Mouse (Mus musculus): ENCODE data around the gene A730049H05Rik. TPM values are rescaled to one million over a fixed set of nuclear protein-coding genes. Genes with fewer than 3 reads are reported as not detected.

Gene A730049H05Rik
- 0.68 and 1.1 TPM in 2 replicates for polyA plus RNA-seq (2014; fragmentation: Nextera tagmentation; extraction: Ambion mirVana)

DNA sequence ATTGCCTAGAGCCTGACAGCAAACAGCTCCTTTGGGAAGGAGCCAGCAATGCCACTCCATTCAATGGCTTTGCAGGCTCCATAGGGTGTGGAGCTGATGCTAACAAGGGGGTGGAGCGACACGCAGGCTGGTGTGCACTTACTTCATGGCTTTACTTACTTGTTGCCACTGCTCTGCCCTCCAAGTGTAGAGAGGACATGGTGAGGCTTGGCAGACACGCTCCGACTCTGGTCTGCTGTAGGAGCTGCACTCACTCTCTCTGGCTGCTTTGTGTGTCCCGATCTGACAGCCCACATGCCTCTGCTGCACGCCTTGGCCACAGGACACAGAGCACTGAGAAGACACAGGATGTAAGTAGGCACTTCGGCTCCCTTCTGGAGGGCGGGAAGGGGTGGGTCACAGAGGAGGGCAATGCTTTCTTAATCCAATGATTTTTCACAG, at the start of gene A730049H05Rik:
Gene A730049H05Rik (plus strand): TSS at position 168 of the 441 bp plus-strand sequence.
- peaks cover 33% of the 10 kb centered on the region; the same call in 1 of the 2 replicates for H3K36me3 ChIP-seq (ENCODE audit: insufficient read depth)
- no peak within 1 kb of the TSS for H3K9ac ChIP-seq
- H3K27ac ChIP-seq (ENCODE audit: low read depth), result no peak within 1 kb of the TSS
- DNase-seq (peak; percentile 65), ATAC-seq (ENCODE audit: insufficient read depth) (peak; percentile 66)
- H3K4me2 ChIP-seq, result peak within 1 kb of the TSS; percentile 13; the same call in 1 of the 2 replicates
- WGBS, result 22% methylated on average over 8 of the region's 8 CpGs
- H3K4me3 ChIP-seq (ENCODE audit: low read depth, low read length), result no peak within 1 kb of the TSS
- no peaks in the 10 kb centered on the region for H3K9me3 ChIP-seq (ENCODE audit: low read depth, low read length)
- no peaks in the 10 kb centered on the region for H3K27me3 ChIP-seq (ENCODE audit: insufficient read depth, low read length)
- no peaks in the 10 kb centered on the region; the same call in 1 of the 2 replicates for H3K4me1 ChIP-seq (ENCODE audit: insufficient read depth)
- TF ChIP-seq CTCF (IDR thresholded peaks at IDR 0.05; ENCODE audit: low read depth), result no peak

DNA sequence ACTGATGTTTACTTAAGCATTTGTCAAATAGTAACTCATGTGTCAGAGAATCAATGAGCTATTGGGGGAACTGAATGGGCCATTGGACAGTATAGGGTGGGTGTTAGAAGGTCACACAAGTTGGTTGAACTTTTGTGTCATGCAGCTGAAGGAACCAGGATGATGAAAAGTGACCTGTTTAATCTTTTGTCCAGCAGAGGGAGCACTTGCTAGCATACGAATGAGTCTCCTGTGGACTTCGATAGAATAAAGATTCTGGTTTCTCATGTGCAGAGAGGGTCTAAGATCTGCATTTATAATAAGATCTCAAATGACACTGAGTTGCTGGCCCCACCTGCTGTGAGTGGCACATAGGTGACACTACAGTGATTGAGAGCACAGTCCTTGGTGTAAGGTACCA, 39.9 kb upstream of the A730049H05Rik start:
- DNase-seq (peak; percentile 86), ATAC-seq (ENCODE audit: insufficient read depth) (peak; percentile 35; the same call in 1 of the 2 replicates)
- no peak overlapping the region for H3K9ac ChIP-seq
- no peak overlapping the region for H3K4me2 ChIP-seq
- no peaks in the 10 kb centered on the region for H3K9me3 ChIP-seq (ENCODE audit: low read depth, low read length)
- 19% methylated on average over 2 of the region's 2 CpGs for WGBS
- peaks cover 19% of the 10 kb centered on the region for H3K36me3 ChIP-seq (ENCODE audit: insufficient read depth)
- no peak overlapping the region for H3K27ac ChIP-seq (ENCODE audit: low read depth)
- TF ChIP-seq CTCF (IDR thresholded peaks at IDR 0.05; ENCODE audit: low read depth), result peak; percentile 74
- no peaks in the 10 kb centered on the region for H3K4me1 ChIP-seq (ENCODE audit: insufficient read depth)
- no peaks in the 10 kb centered on the region for H3K27me3 ChIP-seq (ENCODE audit: insufficient read depth, low read length)
- H3K4me3 ChIP-seq (ENCODE audit: low read depth, low read length), result no peak overlapping the region

DNA sequence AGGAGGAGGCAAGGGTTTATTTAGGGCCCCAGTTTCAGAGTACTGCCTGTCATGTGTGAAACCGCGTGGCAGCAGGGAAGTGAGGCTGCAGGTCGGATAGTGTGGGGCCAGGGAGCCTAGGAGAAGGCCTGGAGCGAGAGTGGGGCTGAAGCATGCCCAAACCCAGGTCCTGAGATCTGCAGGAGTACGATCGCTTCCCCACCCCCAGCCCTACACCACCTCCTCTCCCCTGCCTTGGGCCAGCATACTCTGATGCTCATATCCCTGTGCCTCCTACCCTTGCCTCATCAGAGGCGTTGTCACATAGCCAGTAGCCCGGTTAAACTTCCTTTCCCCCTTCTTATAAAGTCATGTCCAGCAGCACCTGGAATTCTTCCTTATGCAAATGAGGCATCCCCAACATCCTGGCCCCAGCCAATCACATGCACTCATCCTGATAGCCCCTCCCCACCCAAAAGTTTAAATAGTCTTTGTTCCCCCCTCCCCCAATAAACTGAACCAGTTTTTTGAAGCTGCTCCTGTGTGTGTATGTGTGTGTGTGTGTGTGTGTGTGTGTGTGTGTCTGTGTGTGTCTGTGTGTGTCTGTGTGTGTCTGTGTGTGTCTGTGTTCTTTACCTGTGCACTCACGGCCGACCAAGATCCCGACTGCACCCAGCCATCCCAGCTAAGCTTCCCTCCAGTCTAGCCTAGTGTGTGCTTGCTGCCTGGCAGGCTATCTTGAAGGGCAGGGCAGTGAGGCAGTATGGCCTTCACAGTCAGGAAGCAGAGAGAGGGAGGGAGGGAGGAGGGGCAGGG, 36.9 kb upstream of the A730049H05Rik start:
- WGBS, result 75% methylated on average over 11 of the region's 11 CpGs
- no peak for TF ChIP-seq CTCF (IDR thresholded peaks at IDR 0.05; ENCODE audit: low read depth)
- 0 out of 2 replicates have a peak, but pooled peaks have one; percentile 59 for ATAC-seq (ENCODE audit: insufficient read depth)
- H3K4me3 ChIP-seq (ENCODE audit: low read depth, low read length), result no peak overlapping the region
- no peak overlapping the region for H3K9ac ChIP-seq
- H3K9me3 ChIP-seq (ENCODE audit: low read depth, low read length), result no peaks in the 10 kb centered on the region
- H3K4me1 ChIP-seq (ENCODE audit: insufficient read depth), result no peaks in the 10 kb centered on the region
- peaks cover 21% of the 10 kb centered on the region for H3K36me3 ChIP-seq (ENCODE audit: insufficient read depth)
- no peaks in the 10 kb centered on the region for H3K27me3 ChIP-seq (ENCODE audit: insufficient read depth, low read length)
- DNase-seq, result no peak
- H3K27ac ChIP-seq (ENCODE audit: low read depth), result no peak overlapping the region
- H3K4me2 ChIP-seq, result no peak overlapping the region

DNA sequence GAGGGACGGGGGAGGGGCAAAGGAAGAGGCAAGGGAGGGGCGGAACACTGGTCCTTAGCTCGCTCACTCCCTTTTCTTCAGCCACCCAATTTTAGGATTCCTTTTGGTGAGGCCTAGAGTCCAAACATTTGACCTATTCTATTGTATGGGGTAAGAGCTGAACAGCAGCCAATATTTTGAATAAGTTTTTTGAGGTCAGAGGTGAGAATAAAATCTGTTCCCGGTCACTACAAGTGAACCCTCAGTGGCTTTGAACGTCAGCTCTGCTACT, 36.4 kb upstream of the A730049H05Rik start:
- Histone ChIP-seq H3K9ac (no peak overlapping the region), H3K36me3 (ENCODE audit: insufficient read depth) (peaks cover 21% of the 10 kb centered on the region), H3K4me1 (ENCODE audit: insufficient read depth) (no peaks in the 10 kb centered on the region), H3K27me3 (ENCODE audit: insufficient read depth, low read length) (no peaks in the 10 kb centered on the region), H3K9me3 (ENCODE audit: low read depth, low read length) (no peaks in the 10 kb centered on the region), H3K27ac (ENCODE audit: low read depth) (no peak overlapping the region), H3K4me2 (no peak overlapping the region), H3K4me3 (ENCODE audit: low read depth, low read length) (no peak overlapping the region)
- no peak for TF ChIP-seq CTCF (IDR thresholded peaks at IDR 0.05; ENCODE audit: low read depth)
- DNase-seq, result peak; percentile 27
- no peak for ATAC-seq (ENCODE audit: insufficient read depth)
- WGBS, result 42% methylated on average over 5 of the region's 5 CpGs

DNA sequence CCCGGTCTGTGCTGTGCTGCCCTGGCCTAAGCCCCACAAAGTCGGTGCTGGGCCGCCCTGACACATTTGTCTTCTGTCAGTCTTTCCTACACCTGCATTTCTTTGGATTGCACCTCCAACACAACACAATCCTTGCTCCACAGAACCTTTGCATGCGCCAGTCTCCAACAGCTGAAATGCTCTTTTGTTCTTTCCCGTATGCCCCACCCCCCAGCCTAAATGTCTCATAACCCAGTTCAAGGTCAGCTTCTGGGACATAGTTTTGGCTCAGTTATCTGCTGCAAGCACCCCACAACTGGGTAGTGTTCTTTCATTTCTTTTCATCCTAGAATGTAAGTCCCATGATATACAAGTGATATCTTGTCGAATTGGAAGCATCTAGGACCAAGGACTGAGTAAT, 34.8 kb upstream of the A730049H05Rik start:
- no peaks in the 10 kb centered on the region for H3K27me3 ChIP-seq (ENCODE audit: insufficient read depth, low read length)
- no peak overlapping the region for H3K4me3 ChIP-seq (ENCODE audit: low read depth, low read length)
- peaks cover 16% of the 10 kb centered on the region; the same call in 1 of the 2 replicates for H3K36me3 ChIP-seq (ENCODE audit: insufficient read depth)
- no peaks in the 10 kb centered on the region for H3K9me3 ChIP-seq (ENCODE audit: low read depth, low read length)
- ATAC-seq (ENCODE audit: insufficient read depth), result no peak
- no peak overlapping the region for H3K4me2 ChIP-seq
- no peak for DNase-seq
- TF ChIP-seq CTCF (IDR thresholded peaks at IDR 0.05; ENCODE audit: low read depth), result no peak
- WGBS, result 83% methylated on average over 6 of the region's 6 CpGs
- H3K4me1 ChIP-seq (ENCODE audit: insufficient read depth), result no peaks in the 10 kb centered on the region
- no peak overlapping the region for H3K27ac ChIP-seq (ENCODE audit: low read depth)
- H3K9ac ChIP-seq, result no peak overlapping the region

DNA sequence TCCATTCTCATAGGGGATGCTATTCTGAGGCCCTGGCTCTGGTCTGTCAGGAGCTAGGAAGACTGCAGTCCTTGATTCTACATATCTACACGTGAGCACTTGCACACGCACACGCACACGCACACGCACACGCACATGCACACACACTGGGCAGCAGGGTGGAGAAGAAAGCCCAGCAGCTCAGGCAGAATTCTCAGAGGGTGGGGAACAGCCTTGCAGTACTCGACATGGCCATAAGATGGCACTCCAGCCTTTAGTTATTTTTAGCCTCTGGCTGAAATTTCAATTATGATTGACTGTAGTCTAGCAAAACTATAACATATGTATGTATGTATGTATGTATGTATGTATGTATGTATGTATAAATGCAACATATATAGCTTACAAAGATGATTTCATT, 31.5 kb upstream of the A730049H05Rik start:
- peaks cover 11% of the 10 kb centered on the region; the same call in 1 of the 2 replicates for H3K36me3 ChIP-seq (ENCODE audit: insufficient read depth)
- H3K27ac ChIP-seq (ENCODE audit: low read depth), result no peak overlapping the region
- H3K9ac ChIP-seq, result no peak overlapping the region
- peak; percentile 89 for TF ChIP-seq CTCF (IDR thresholded peaks at IDR 0.05; ENCODE audit: low read depth)
- no peaks in the 10 kb centered on the region for H3K9me3 ChIP-seq (ENCODE audit: low read depth, low read length)
- ATAC-seq (ENCODE audit: insufficient read depth), result peak; percentile 30; the same call in 1 of the 2 replicates
- H3K4me2 ChIP-seq, result no peak overlapping the region
- 16% methylated on average over 7 of the region's 7 CpGs for WGBS
- H3K27me3 ChIP-seq (ENCODE audit: insufficient read depth, low read length), result no peaks in the 10 kb centered on the region
- H3K4me1 ChIP-seq (ENCODE audit: insufficient read depth), result 0 out of 2 replicates have a peak, but pooled peaks cover 3% of the 10 kb centered on the region
- peak; percentile 85 for DNase-seq
- no peak overlapping the region for H3K4me3 ChIP-seq (ENCODE audit: low read depth, low read length)

DNA sequence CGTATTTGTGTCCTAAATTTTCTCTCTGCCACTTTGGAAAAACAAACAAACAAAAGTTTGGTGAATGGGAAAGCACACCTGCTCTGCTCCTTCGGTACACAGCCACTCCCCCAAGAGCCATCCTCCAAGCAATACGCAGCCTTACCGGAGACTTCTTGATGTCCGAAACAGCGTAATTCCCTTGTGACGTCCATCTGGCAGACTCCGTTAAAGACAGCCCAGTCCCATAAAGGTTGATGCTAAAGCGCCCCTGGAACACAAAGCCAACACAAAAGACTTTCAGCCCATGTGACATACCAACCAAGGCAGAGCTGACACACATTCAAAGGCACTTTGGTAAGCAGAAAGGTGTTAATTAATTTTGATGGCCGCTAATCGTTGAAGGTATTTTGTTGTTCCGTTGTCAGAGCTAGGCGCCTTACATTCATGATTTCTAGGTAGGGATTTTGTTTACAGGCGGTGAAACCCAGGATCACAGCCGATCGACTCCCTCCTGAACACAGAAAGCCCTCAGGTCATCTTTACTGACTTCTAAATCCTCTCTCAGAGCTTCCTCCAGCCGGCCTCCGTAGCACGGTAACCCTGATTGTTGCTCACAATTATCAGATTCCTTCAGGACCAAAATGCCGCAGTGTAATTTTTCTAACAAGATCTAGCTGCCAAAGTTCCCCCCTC, 29.4 kb upstream of the A730049H05Rik start:
- Histone ChIP-seq H3K4me1 (ENCODE audit: insufficient read depth) (0 out of 2 replicates have a peak, but pooled peaks cover 3% of the 10 kb centered on the region), H3K9ac (0 out of 2 replicates have a peak overlapping the region, but pooled peaks have one; percentile 31), H3K36me3 (ENCODE audit: insufficient read depth) (peaks cover 11% of the 10 kb centered on the region; the same call in 1 of the 2 replicates), H3K4me2 (peak overlapping the region; percentile 51), H3K27ac (ENCODE audit: low read depth) (no peak overlapping the region), H3K27me3 (ENCODE audit: insufficient read depth, low read length) (no peaks in the 10 kb centered on the region), H3K4me3 (ENCODE audit: low read depth, low read length) (peak overlapping the region; percentile 3; the same call in 1 of the 2 replicates), H3K9me3 (ENCODE audit: low read depth, low read length) (no peaks in the 10 kb centered on the region)
- WGBS, result 16% methylated on average over 20 of the region's 20 CpGs
- DNase-seq (peak; percentile 14), ATAC-seq (ENCODE audit: insufficient read depth) (peak; percentile 13; the same call in 1 of the 2 replicates)
- TF ChIP-seq CTCF (IDR thresholded peaks at IDR 0.05; ENCODE audit: low read depth), result no peak
